13 mouse cellular contexts compared by ENCODE assay signal in the genomic region with DNA sequence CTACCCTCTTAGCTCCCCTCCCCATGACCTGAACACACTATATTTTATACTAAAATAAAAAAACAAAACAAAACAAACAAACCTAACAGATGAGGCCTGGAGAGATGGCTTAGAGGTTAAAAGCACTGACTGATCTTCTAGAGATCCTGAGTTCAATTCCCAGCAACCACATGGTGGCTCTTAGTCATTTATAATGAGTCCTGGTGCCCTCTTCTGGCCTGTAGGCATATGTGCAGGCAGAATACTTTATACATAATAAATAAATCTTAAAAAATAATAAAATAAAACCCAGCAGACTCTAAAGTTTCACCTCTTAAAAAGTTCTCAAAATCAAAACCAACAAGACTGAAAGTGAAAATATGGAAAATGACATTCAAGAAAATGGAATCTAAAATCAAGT. TPM values are rescaled to one million over a fixed set of nuclear protein-coding genes. Genes with fewer than 3 reads are reported as not detected.
DNase-seq lines count a peak whose midpoint lies in the region; ATAC-seq and TF ChIP-seq lines count a peak whose summit lies in the region.
"Had no signal": no experiment of that assay in that cellular context is flagged by ENCODE, and none has a peak within 500 bp of the region (broad histone marks: within the 10 kb centered on the region; RNA-seq: fewer than 3 reads in every experiment).

No protein-coding gene starts in this region.

- no peak overlapping the region for H3K27ac ChIP-seq in lung, embryonic 14.5 days (ENCODE audit: low read depth)
- H3K27ac ChIP-seq in MEL (ENCODE audit: control insufficient read depth, low read depth, low read length) = no peak overlapping the region
- no peak overlapping the region for H3K27ac ChIP-seq in forebrain, embryonic 15.5 days (replicated peaks)

- ATAC-seq in lung, embryonic 14.5 days (ENCODE audit: insufficient read depth) = no peak
- ATAC-seq in forebrain, embryonic 15.5 days (replicated peaks) = no peak
- ATAC-seq: hindbrain, embryonic 16.5 days had no signal

- H3K9ac ChIP-seq in lung, embryonic 14.5 days = no peak overlapping the region
- no peak overlapping the region for H3K9ac ChIP-seq in MEL (ENCODE audit: control insufficient read depth, low read depth, low read length, poor library complexity, severe bottlenecking)
- no peak overlapping the region for H3K9ac ChIP-seq in forebrain, embryonic 15.5 days (replicated peaks)

- intact Hi-C loops in left cerebral cortex, postnatal 4 days (cut with DNase I) = no loop called here

- no peaks in the 10 kb centered on the region for H3K4me1 ChIP-seq in lung, embryonic 14.5 days (ENCODE audit: insufficient read depth)
- no peaks in the 10 kb centered on the region for H3K4me1 ChIP-seq in MEL (ENCODE audit: control insufficient read depth in 1 of 2, insufficient read depth in 2 of 2, low read length in 2 of 2)
- H3K4me1 ChIP-seq in forebrain, embryonic 15.5 days = no peaks in the 10 kb centered on the region

- H3K27me3 ChIP-seq in lung, embryonic 14.5 days (ENCODE audit: insufficient read depth, low read length) = no peaks in the 10 kb centered on the region
- H3K27me3 ChIP-seq in MEL (ENCODE audit: control insufficient read depth in 1 of 2, insufficient read depth in 2 of 2, low read length in 2 of 2) = no peaks in the 10 kb centered on the region; a peak in 1 of 4 replicates
- no peaks in the 10 kb centered on the region for H3K27me3 ChIP-seq in splenic B cell, adult 2 months (ENCODE audit: control insufficient read depth, insufficient read depth, low read length, poor library complexity, severe bottlenecking)
- H3K27me3 ChIP-seq in forebrain, embryonic 15.5 days = no peaks in the 10 kb centered on the region

- peak; percentile 38 for TF ChIP-seq CTCF in lung, embryonic 14.5 days (IDR thresholded peaks at IDR 0.05; ENCODE audit: low read depth)
- peak in 2 of 3 experiments; percentile 32 to 58; a peak in 4 of 6 replicates for TF ChIP-seq CTCF in MEL (IDR thresholded peaks at IDR 0.05 in 2 of 3, conservative IDR thresholded peaks at IDR 0.05 in 1 of 3; ENCODE audit: control insufficient read depth in 1 of 3, insufficient read depth in 1 of 3, low read depth in 2 of 3, low read length in 3 of 3, poor library complexity in 1 of 3, severe bottlenecking in 1 of 3)

- TF ChIP-seq POLR2A in MEL (IDR thresholded peaks at IDR 0.05; ENCODE audit: control insufficient read depth in 1 of 2, insufficient read depth in 1 of 2, low read depth in 1 of 2, low read length in 2 of 2, poor library complexity in 1 of 2) = no peak

- TF ChIP-seq RAD21 in MEL (IDR thresholded peaks at IDR 0.05; ENCODE audit: low read depth, low read length) = peak; percentile 53

- no peak overlapping the region for H3K4me2 ChIP-seq in lung, embryonic 14.5 days
- no peak overlapping the region for H3K4me2 ChIP-seq in forebrain, embryonic 15.5 days (replicated peaks)

- no peaks in the 10 kb centered on the region for H3K9me3 ChIP-seq in lung, embryonic 14.5 days (ENCODE audit: low read depth, low read length)
- H3K9me3 ChIP-seq in MEL (replicated peaks; ENCODE audit: insufficient read depth, low read length) = no peaks in the 10 kb centered on the region
- 0 out of 2 replicates have a peak, but pooled peaks cover 4% of the 10 kb centered on the region for H3K9me3 ChIP-seq in forebrain, embryonic 15.5 days

- H3K79me2 ChIP-seq in MEL (ENCODE audit: control insufficient read depth, insufficient read depth, low read length, poor library complexity) = no peaks in the 10 kb centered on the region

- peak; percentile 16 for DNase-seq in embryo, embryonic 11 days
- no peak for DNase-seq in embryo, embryonic 10.5 days (ENCODE audit: low spot score)
- peak; percentile 23 for DNase-seq in lung, embryonic 14.5 days
- DNase-seq in lung, adult 18-20 months = no peak
- peak; percentile 60 for DNase-seq in MEL (ENCODE audit: low read depth, low spot score)
- peak; percentile 62 for DNase-seq in splenic B cell, adult 2 months (ENCODE audit: low read depth, low spot score)
- DNase-seq in left cerebral cortex, postnatal 4 days = no peak
- DNase-seq: adrenal gland, adult 8-10 months; cerebellum, adult 9-11 months; heart, adult 11 months; kidney, adult 9 months had no signal

- H3K4me3 ChIP-seq in lung, embryonic 14.5 days (ENCODE audit: low read depth, low read length) = no peak overlapping the region
- no peak overlapping the region for H3K4me3 ChIP-seq in MEL (ENCODE audit: control insufficient read depth in 1 of 2, insufficient read depth in 1 of 2, low read depth in 2 of 2, low read length in 2 of 2)
- no peak overlapping the region for H3K4me3 ChIP-seq in forebrain, embryonic 15.5 days

- TF ChIP-seq EP300 in MEL (IDR thresholded peaks at IDR 0.05; ENCODE audit: low read depth in 1 of 2, low read length in 2 of 2) = no peak

- H3K36me3 ChIP-seq in lung, embryonic 14.5 days (ENCODE audit: insufficient read depth) = no peaks in the 10 kb centered on the region
- peaks cover 0 to 4% of the 10 kb centered on the region in 2 experiments; a peak in 2 of 4 replicates for H3K36me3 ChIP-seq in MEL (ENCODE audit: control insufficient read depth in 1 of 2, insufficient read depth in 2 of 2, low read length in 2 of 2)
- H3K36me3 ChIP-seq in splenic B cell, adult 2 months (ENCODE audit: control insufficient read depth, insufficient read depth, low read length, poor library complexity, severe bottlenecking) = no peaks in the 10 kb centered on the region
- no peaks in the 10 kb centered on the region for H3K36me3 ChIP-seq in forebrain, embryonic 15.5 days

TF ChIP-seq in MEL, 35 proteins besides CTCF, POLR2A, EP300 and RAD21:
- TF ChIP-seq ZC3H11A (IDR thresholded peaks at IDR 0.05; ENCODE audit: low read depth, low read length) (peak; percentile 51), MYC (IDR thresholded peaks at IDR 0.05; ENCODE audit: low read depth, low read length) (peak; percentile 73; the same call in 1 of the 2 replicates), ETS1 (IDR thresholded peaks at IDR 0.05; ENCODE audit: low read depth, low read length) (no peak), BHLHE40 (IDR thresholded peaks at IDR 0.05; ENCODE audit: borderline replicate concordance, low read depth, low read length) (no peak), CHD2 (IDR thresholded peaks at IDR 0.05; ENCODE audit: low read length) (no peak), SMC3 (IDR thresholded peaks at IDR 0.05; ENCODE audit: low read depth, low read length) (peak; percentile 61)

RNA-seq across cellular contexts. Expression of a gene that starts 13.0 kb away (rescaled TPM):
- polyA plus RNA-seq in lung, embryonic 14.5 days (2014; fragmentation: Nextera tagmentation; extraction: Ambion mirVana) = 22.2 and 23.3 TPM in 2 replicates
- total RNA-seq in MEL (2012; rRNA removed) = 6.7 and 7.5 TPM in 2 replicates
- polyA plus RNA-seq in MEL (2012; ENCODE audit: insufficient read depth in 1 of 2, insufficient read length in 2 of 2, low read depth in 1 of 2, low replicate concordance in 2 of 2, missing spikeins in 1 of 2) = 10 to 100 TPM; 13.2 to 36.5 TPM
- polyA plus RNA-seq in forebrain, embryonic 15.5 days (2015; fragmentation: Nextera tagmentation; extraction: Ambion mirVana) = 32.0 and 33.5 TPM in 2 replicates
- total RNA-seq in left cerebral cortex, postnatal 4 days (2021) = 10 to 100 TPM; 32.9 to 35.8 TPM

RNA-seq across cellular contexts. Expression of a gene that starts 46.4 kb away (rescaled TPM):
- 36.8 and 38.1 TPM in 2 replicates for polyA plus RNA-seq in lung, embryonic 14.5 days (2014; fragmentation: Nextera tagmentation; extraction: Ambion mirVana)
- total RNA-seq in MEL (2012; rRNA removed) = 48.7 and 48.8 TPM in 2 replicates
- 10 to 100 TPM; 36.1 to 68.2 TPM for polyA plus RNA-seq in MEL (2012; ENCODE audit: insufficient read depth in 1 of 2, insufficient read length in 2 of 2, low read depth in 1 of 2, low replicate concordance in 2 of 2, missing spikeins in 1 of 2)
- polyA plus RNA-seq in forebrain, embryonic 15.5 days (2015; fragmentation: Nextera tagmentation; extraction: Ambion mirVana) = 37.5 and 44.7 TPM in 2 replicates
- total RNA-seq in left cerebral cortex, postnatal 4 days (2021) = 10 to 100 TPM; 89.8 to 92.5 TPM

Comparison
In these comparisons a context has a peak if more than half of its experiments do, and no peak if none do; other contexts are left out.
1. DNase-seq: peak in embryo, embryonic 11 days (single experiment), lung, embryonic 14.5 days (single experiment), MEL (single experiment) and splenic B cell, adult 2 months (single experiment); none in embryo, embryonic 10.5 days (single experiment), lung, adult 18-20 months (0 of 2) and left cerebral cortex, postnatal 4 days (single experiment).